In genomic region chr9:43984181-43985062, GRCm38 (mm10) we compare ENCODE assay signal across 9 mouse cellular contexts. TPM values are rescaled to one million over a fixed set of nuclear protein-coding genes. Genes with fewer than 3 reads are reported as not detected.
DNase-seq lines count a peak whose midpoint lies in the region; ATAC-seq and TF ChIP-seq lines count a peak whose summit lies in the region.
"Had no signal": no experiment of that assay in that cellular context is flagged by ENCODE, and none has a peak within 500 bp of the region (broad histone marks: within the 10 kb centered on the region; RNA-seq: fewer than 3 reads in every experiment).

No protein-coding gene starts in this region.

- H3K27ac ChIP-seq in bone marrow, adult 2 months (ENCODE audit: control insufficient read depth, insufficient read depth, low read depth, low read length, poor library complexity): no peak overlapping the region
- H3K27ac ChIP-seq in embryonic facial prominence, embryonic 14.5 days (replicated peaks; ENCODE audit: low read depth, low read length): no peak overlapping the region
- H3K27ac ChIP-seq in heart, embryonic 10.5 days: no peak overlapping the region
- H3K27ac ChIP-seq in kidney, embryonic 16.5 days (ENCODE audit: low read length): no peak overlapping the region
- H3K27ac ChIP-seq in liver, embryonic 13.5 days: no peak overlapping the region
- H3K27ac ChIP-seq in neural tube, embryonic 15.5 days (replicated peaks): no peak overlapping the region
- H3K27ac ChIP-seq in thymus, adult 2 months (ENCODE audit: control insufficient read depth, insufficient read depth, low read length): no peak overlapping the region
- H3K27ac ChIP-seq: limb, embryonic 12.5 days had no signal

- WGBS in bone marrow, adult 2 months: 46% methylated on average over 8 of the region's 8 CpGs
- WGBS in embryonic facial prominence, embryonic 14.5 days: 42% methylated on average over 7 of the region's 8 CpGs
- WGBS in heart, embryonic 10.5 days: 41% methylated on average over 8 of the region's 8 CpGs
- 39% methylated on average over 8 of the region's 8 CpGs for WGBS in kidney, embryonic 16.5 days
- 41% methylated on average over 8 of the region's 8 CpGs for WGBS in liver, embryonic 13.5 days (ENCODE audit: insufficient replicate concordance)
- 46% methylated on average over 8 of the region's 8 CpGs for WGBS in neural tube, embryonic 15.5 days
- WGBS in thymus, adult 2 months: 58% methylated on average over 8 of the region's 8 CpGs

- no peak overlapping the region for H3K4me3 ChIP-seq in bone marrow, adult 2 months (replicated peaks; ENCODE audit: control insufficient read depth, low read depth, low read length)
- H3K4me3 ChIP-seq in embryonic facial prominence, embryonic 14.5 days (ENCODE audit: low read depth, low read length): no peak overlapping the region
- no peak overlapping the region for H3K4me3 ChIP-seq in heart, embryonic 10.5 days
- H3K4me3 ChIP-seq in kidney, embryonic 16.5 days (ENCODE audit: low read length): no peak overlapping the region
- H3K4me3 ChIP-seq in liver, embryonic 13.5 days (replicated peaks): no peak overlapping the region
- H3K4me3 ChIP-seq in neural tube, embryonic 15.5 days (replicated peaks): no peak overlapping the region
- no peak overlapping the region for H3K4me3 ChIP-seq in thymus, adult 2 months (ENCODE audit: control insufficient read depth, insufficient read depth, low read length)
- H3K4me3 ChIP-seq: limb, embryonic 12.5 days had no signal

- no peaks in the 10 kb centered on the region for H3K27me3 ChIP-seq in embryonic facial prominence, embryonic 14.5 days (replicated peaks; ENCODE audit: control insufficient read depth, insufficient read depth, low read length)
- peaks cover 9% of the 10 kb centered on the region; the same call in 1 of the 2 replicates for H3K27me3 ChIP-seq in heart, embryonic 10.5 days (ENCODE audit: insufficient read depth, poor library complexity, severe bottlenecking)
- no peaks in the 10 kb centered on the region for H3K27me3 ChIP-seq in kidney, embryonic 16.5 days (ENCODE audit: insufficient read depth, low read length)
- H3K27me3 ChIP-seq in liver, embryonic 13.5 days: no peaks in the 10 kb centered on the region
- peaks cover 8% of the 10 kb centered on the region; the same call in 1 of the 2 replicates for H3K27me3 ChIP-seq in neural tube, embryonic 15.5 days (replicated peaks)
- no peaks in the 10 kb centered on the region for H3K27me3 ChIP-seq in thymus, adult 2 months (ENCODE audit: control insufficient read depth, insufficient read depth, low read length)
- H3K27me3 ChIP-seq: limb, embryonic 12.5 days had no signal

- no peaks in the 10 kb centered on the region for H3K9me3 ChIP-seq in embryonic facial prominence, embryonic 14.5 days (ENCODE audit: control insufficient read depth, low read length)
- no peaks in the 10 kb centered on the region for H3K9me3 ChIP-seq in heart, embryonic 10.5 days
- H3K9me3 ChIP-seq in kidney, embryonic 16.5 days (ENCODE audit: low read length): no peaks in the 10 kb centered on the region
- no peaks in the 10 kb centered on the region for H3K9me3 ChIP-seq in liver, embryonic 13.5 days (replicated peaks)
- H3K9me3 ChIP-seq in neural tube, embryonic 15.5 days (replicated peaks): no peaks in the 10 kb centered on the region
- H3K9me3 ChIP-seq: limb, embryonic 12.5 days had no signal

- TF ChIP-seq CTCF in bone marrow, adult 2 months (IDR thresholded peaks at IDR 0.05; ENCODE audit: control insufficient read depth, insufficient read depth, low read length): peak; percentile 78
- peak; percentile 24; the same call in 1 of the 2 replicates for TF ChIP-seq CTCF in thymus, adult 2 months (IDR thresholded peaks at IDR 0.05; ENCODE audit: borderline replicate concordance, control insufficient read depth, extremely low read depth, insufficient read depth, low read length, poor library complexity)

- H3K9ac ChIP-seq in embryonic facial prominence, embryonic 14.5 days (ENCODE audit: low read depth, low read length): no peak overlapping the region
- H3K9ac ChIP-seq in kidney, embryonic 16.5 days (replicated peaks; ENCODE audit: low read length): no peak overlapping the region
- H3K9ac ChIP-seq in liver, embryonic 13.5 days: no peak overlapping the region
- no peak overlapping the region for H3K9ac ChIP-seq in neural tube, embryonic 15.5 days (replicated peaks)
- H3K9ac ChIP-seq: limb, embryonic 12.5 days had no signal

- no peaks in the 10 kb centered on the region for H3K36me3 ChIP-seq in embryonic facial prominence, embryonic 14.5 days (ENCODE audit: control insufficient read depth, insufficient read depth, low read length)
- no peaks in the 10 kb centered on the region for H3K36me3 ChIP-seq in heart, embryonic 10.5 days
- H3K36me3 ChIP-seq in kidney, embryonic 16.5 days (ENCODE audit: insufficient read depth, low read length): no peaks in the 10 kb centered on the region
- no peaks in the 10 kb centered on the region for H3K36me3 ChIP-seq in liver, embryonic 13.5 days
- H3K36me3 ChIP-seq in neural tube, embryonic 15.5 days: no peaks in the 10 kb centered on the region
- H3K36me3 ChIP-seq in thymus, adult 2 months (ENCODE audit: control insufficient read depth, insufficient read depth, low read length): no peaks in the 10 kb centered on the region
- H3K36me3 ChIP-seq: limb, embryonic 12.5 days had no signal

- ATAC-seq in CD4-positive, CD25-positive, alpha-beta regulatory T cell, adult 4 months: peak; percentile 69
- ATAC-seq in embryonic facial prominence, embryonic 14.5 days (ENCODE audit: low read depth): peak; percentile 60
- ATAC-seq in kidney, embryonic 16.5 days (ENCODE audit: low FRiP score, low TSS enrichment): peak; percentile 57; the same call in 1 of the 2 replicates
- no peak for ATAC-seq in liver, embryonic 13.5 days (ENCODE audit: low read depth)
- ATAC-seq in neural tube, embryonic 15.5 days (ENCODE audit: low FRiP score): peak; percentile 74; the same call in 1 of the 2 replicates

- H3K4me2 ChIP-seq in embryonic facial prominence, embryonic 14.5 days (ENCODE audit: low read depth, low read length): no peak overlapping the region
- no peak overlapping the region for H3K4me2 ChIP-seq in kidney, embryonic 16.5 days (replicated peaks; ENCODE audit: low read depth, low read length)
- no peak overlapping the region for H3K4me2 ChIP-seq in liver, embryonic 13.5 days
- H3K4me2 ChIP-seq in neural tube, embryonic 15.5 days: no peak overlapping the region
- H3K4me2 ChIP-seq: limb, embryonic 12.5 days had no signal

- no peak for TF ChIP-seq POLR2A in bone marrow, adult 2 months (IDR thresholded peaks at IDR 0.05; ENCODE audit: borderline replicate concordance, control insufficient read depth, low read depth, low read length)
- no peak for TF ChIP-seq POLR2A in thymus, adult 2 months (IDR thresholded peaks at IDR 0.05; ENCODE audit: control insufficient read depth, extremely low read depth, insufficient read depth, low read length, poor library complexity)

- peak; percentile 79 for DNase-seq in embryonic facial prominence, embryonic 14.5 days (ENCODE audit: low spot score)
- peak; percentile 90 for DNase-seq in heart, embryonic 10.5 days (ENCODE audit: low spot score)
- peak; percentile 34 for DNase-seq in liver, embryonic 13.5 days
- DNase-seq in thymus, adult 2 months: peak; percentile 88

- H3K4me1 ChIP-seq in bone marrow, adult 2 months (ENCODE audit: control insufficient read depth, insufficient read depth, low read length): no peaks in the 10 kb centered on the region
- H3K4me1 ChIP-seq in embryonic facial prominence, embryonic 14.5 days (ENCODE audit: control insufficient read depth, insufficient read depth, low read length): peaks cover 4% of the 10 kb centered on the region
- peaks cover 17% of the 10 kb centered on the region for H3K4me1 ChIP-seq in heart, embryonic 10.5 days
- peaks cover 9% of the 10 kb centered on the region for H3K4me1 ChIP-seq in kidney, embryonic 16.5 days (ENCODE audit: insufficient read depth, low read length)
- H3K4me1 ChIP-seq in liver, embryonic 13.5 days (replicated peaks): peaks cover 3% of the 10 kb centered on the region; the same call in 1 of the 2 replicates
- H3K4me1 ChIP-seq in neural tube, embryonic 15.5 days: 0 out of 2 replicates have a peak, but pooled peaks cover 2% of the 10 kb centered on the region
- peaks cover 30% of the 10 kb centered on the region for H3K4me1 ChIP-seq in thymus, adult 2 months (replicated peaks; ENCODE audit: control insufficient read depth, insufficient read depth, low read length)

RNA-seq across cellular contexts. Expression of gene Thy1, which starts 58.8 kb away (rescaled TPM):
- 100 to 1,000 TPM; 107 to 154 TPM for polyA plus RNA-seq in CD4-positive, CD25-positive, alpha-beta regulatory T cell, adult 4 months (2017; shearing (Covaris generic))
- 12.0 and 36.1 TPM in 2 replicates for polyA plus RNA-seq in bone marrow, adult 2 months (2011; ENCODE audit: insufficient read depth, insufficient read length, low replicate concordance, missing spikeins)
- polyA plus RNA-seq in embryonic facial prominence, embryonic 14.5 days (2014; fragmentation: Nextera tagmentation; extraction: Ambion mirVana): 11.4 and 19.6 TPM in 2 replicates
- 0.15 and 1.1 TPM in 2 replicates for polyA plus RNA-seq in heart, embryonic 10.5 days (2016; fragmentation: Nextera tagmentation; extraction: Ambion mirVana)
- 7.7 and 10.5 TPM in 2 replicates for polyA plus RNA-seq in kidney, embryonic 16.5 days (2015; fragmentation: Nextera tagmentation; extraction: Ambion mirVana)
- 0.15 and 0.24 TPM in 2 replicates for polyA plus RNA-seq in liver, embryonic 13.5 days (2015; fragmentation: Nextera tagmentation; extraction: Ambion mirVana)
- polyA plus RNA-seq in neural tube, embryonic 15.5 days (2015; fragmentation: Nextera tagmentation; extraction: Ambion mirVana): 13.0 and 26.6 TPM in 2 replicates
- 3,068 and 3,478 TPM in 2 replicates for polyA plus RNA-seq in thymus, adult 2 months (2012; rRNA removed)
- polyA plus RNA-seq: limb, embryonic 12.5 days had no signal

Comparison
In these comparisons a context has a peak if more than half of its experiments do, and no peak if none do; other contexts are left out.
1. DNase-seq: peak in every context shown above with its lines; median percentile 90 in heart, embryonic 10.5 days; 88 in thymus, adult 2 months; 79 in embryonic facial prominence, embryonic 14.5 days; 34 in liver, embryonic 13.5 days.
2. RNA of gene Thy1, which starts 58.8 kb away (polyA plus RNA-seq): 3,068 to 3,478 TPM in thymus, adult 2 months; 107 to 154 TPM in CD4-positive, CD25-positive, alpha-beta regulatory T cell, adult 4 months, 12.0 to 36.1 TPM in bone marrow, adult 2 months, 11.4 to 19.6 TPM in embryonic facial prominence, embryonic 14.5 days, 13.0 to 26.6 TPM in neural tube, embryonic 15.5 days, 7.7 to 10.5 TPM in kidney, embryonic 16.5 days, 0.15 to 1.1 TPM in heart, embryonic 10.5 days and 0.15 to 0.24 TPM in liver, embryonic 13.5 days; every median in the first group is over 10 times any median in the second.